Mouse (Mus musculus) hindbrain, embryonic 15.5 days (tissue): ENCODE measurements around the gene Hao1. TPM values are rescaled to one million over a fixed set of nuclear protein-coding genes. Genes with fewer than 3 reads are reported as not detected.
A peak's percentile ranks its signal among the peaks of the same experiment; 100 is the strongest.

ENCODE experiments used
- ATAC-seq: fragments of 200-750 bp; cut with Nextera tagmentation; 2 replicates; pipeline ENCODE4 v1.8.0; 2017; ENCODE audit warnings: low read depth, moderate number of reproducible peaks, moderate TSS enrichment; ENCODE audit not compliant: low FRiP score
- H3K27ac ChIP-seq: fragments of 300-500 bp; sonication (generic); replicated peaks from 2 replicates; pipeline ENCODE4 v1.5.1; 2015; ENCODE audit warnings: mild to moderate bottlenecking, inconsistent platforms
- H3K27me3 ChIP-seq: fragments of 300-500 bp; sonication (generic); 2 replicates; pipeline ENCODE4 v1.6.1; 2015; ENCODE audit warnings: control low read depth, inconsistent platforms
- H3K36me3 ChIP-seq: fragments of 300-500 bp; sonication (generic); 2 replicates; pipeline ENCODE4 v1.6.1; 2015; ENCODE audit warnings: control low read depth, inconsistent platforms
- H3K4me1 ChIP-seq: fragments of 300-500 bp; sonication (generic); replicated peaks from 2 replicates; pipeline ENCODE4 v1.6.1; 2015; ENCODE audit warnings: control low read depth, inconsistent platforms
- H3K4me2 ChIP-seq: fragments of 300-500 bp; sonication (generic); 2 replicates; pipeline ENCODE4 v1.6.1; 2015; ENCODE audit warnings: moderate library complexity, mild to moderate bottlenecking, inconsistent platforms
- H3K4me3 ChIP-seq: fragments of 300-500 bp; sonication (generic); 2 replicates; pipeline ENCODE4 v1.5.1; 2015; ENCODE audit warnings: mild to moderate bottlenecking, inconsistent platforms
- H3K9ac ChIP-seq: fragments of 300-500 bp; sonication (generic); 2 replicates; pipeline ENCODE4 v1.6.1; 2015; ENCODE audit warnings: inconsistent platforms
- H3K9me3 ChIP-seq: fragments of 300-500 bp; sonication (generic); 2 replicates; pipeline ENCODE4 v1.6.1; 2016; ENCODE audit warnings: control low read depth, inconsistent platforms
- whole genome bisulfite sequencing: fragments of 180-500 bp; shearing (Covaris S2); methylation state at CpG from one replicate; pipeline ENCODE4 v1.1.7; 2015; 5-methylcytosine and 5-hydroxymethylcytosine counted together
- polyA plus RNA-seq: library from polyadenylated mRNA; unstranded; fragments of >200 nt; fragmentation: Nextera tagmentation; extraction: Ambion mirVana; gene quantifications from 2 replicates; pipeline ENCODE4 v1.2.1, GENCODE M21; 2015

Gene Hao1
- polyA plus RNA-seq, 1 experiment from 2014 or later = 0.06 TPM

GRCm38 (mm10) chr2:134527419-134528114 lies 26.6 kb downstream of the Hao1 start:
- Histone ChIP-seq H3K9me3 (no peaks in the 10 kb centered on the region), H3K4me2 (peak overlapping the region; percentile 34; the same call in 1 of the 2 replicates), H3K36me3 (no peaks in the 10 kb centered on the region), H3K4me1 (no peaks in the 10 kb centered on the region), H3K9ac (no peak overlapping the region), H3K4me3 (no peak overlapping the region), H3K27me3 (no peaks in the 10 kb centered on the region), H3K27ac (no peak overlapping the region)
- ATAC-seq = peak; percentile 27; the same call in 1 of the 2 replicates
- WGBS = 66% methylated on average over 11 of the region's 11 CpGs

- H3K4me1 ChIP-seq = no peaks in the 10 kb centered on the region
- H3K9me3 ChIP-seq = no peaks in the 10 kb centered on the region
- no peak overlapping the region for H3K4me2 ChIP-seq
- ATAC-seq = no peak
- no peak overlapping the region for H3K4me3 ChIP-seq
- H3K36me3 ChIP-seq = no peaks in the 10 kb centered on the region
- no peak overlapping the region for H3K27ac ChIP-seq
- no peak overlapping the region for H3K9ac ChIP-seq
- H3K27me3 ChIP-seq = no peaks in the 10 kb centered on the region
These were observed 36.1 kb downstream of the Hao1 start for GRCm38 (mm10) chr2:134518042-134518441.

- H3K9ac ChIP-seq = no peak overlapping the region
- H3K4me1 ChIP-seq = peaks cover 6% of the 10 kb centered on the region; the same call in 1 of the 2 replicates
- no peaks in the 10 kb centered on the region for H3K36me3 ChIP-seq
- H3K27ac ChIP-seq = no peak overlapping the region
- no peak for ATAC-seq
- no peak overlapping the region for H3K4me2 ChIP-seq
- H3K4me3 ChIP-seq = no peak overlapping the region
- WGBS = 91% methylated on average over 3 of the region's 3 CpGs
- no peaks in the 10 kb centered on the region for H3K27me3 ChIP-seq
- H3K9me3 ChIP-seq = no peaks in the 10 kb centered on the region
These were observed 54.4 kb downstream of the Hao1 start for GRCm38 (mm10) chr2:134499777-134500176.

GRCm38 (mm10) chr2:134498450-134498849 lies 55.7 kb downstream of the Hao1 start:
- H3K9me3 ChIP-seq = no peaks in the 10 kb centered on the region
- H3K4me1 ChIP-seq = peaks cover 6% of the 10 kb centered on the region; the same call in 1 of the 2 replicates
- no peak overlapping the region for H3K9ac ChIP-seq
- no peak for ATAC-seq
- 42% methylated on average over 7 of the region's 7 CpGs for WGBS
- no peak overlapping the region for H3K4me3 ChIP-seq
- no peaks in the 10 kb centered on the region for H3K27me3 ChIP-seq
- H3K27ac ChIP-seq = no peak overlapping the region
- H3K4me2 ChIP-seq = no peak overlapping the region
- no peaks in the 10 kb centered on the region for H3K36me3 ChIP-seq

- Histone ChIP-seq H3K4me3 (no peak overlapping the region), H3K9ac (no peak overlapping the region), H3K27me3 (0 out of 2 replicates have a peak, but pooled peaks cover 2% of the 10 kb centered on the region), H3K4me1 (no peaks in the 10 kb centered on the region), H3K36me3 (no peaks in the 10 kb centered on the region), H3K9me3 (no peaks in the 10 kb centered on the region), H3K4me2 (no peak overlapping the region), H3K27ac (no peak overlapping the region)
- no peak for ATAC-seq
- 88% methylated on average over 6 of the region's 6 CpGs for WGBS
These were observed 65.5 kb downstream of the Hao1 start for GRCm38 (mm10) chr2:134488671-134489070.

DNA sequence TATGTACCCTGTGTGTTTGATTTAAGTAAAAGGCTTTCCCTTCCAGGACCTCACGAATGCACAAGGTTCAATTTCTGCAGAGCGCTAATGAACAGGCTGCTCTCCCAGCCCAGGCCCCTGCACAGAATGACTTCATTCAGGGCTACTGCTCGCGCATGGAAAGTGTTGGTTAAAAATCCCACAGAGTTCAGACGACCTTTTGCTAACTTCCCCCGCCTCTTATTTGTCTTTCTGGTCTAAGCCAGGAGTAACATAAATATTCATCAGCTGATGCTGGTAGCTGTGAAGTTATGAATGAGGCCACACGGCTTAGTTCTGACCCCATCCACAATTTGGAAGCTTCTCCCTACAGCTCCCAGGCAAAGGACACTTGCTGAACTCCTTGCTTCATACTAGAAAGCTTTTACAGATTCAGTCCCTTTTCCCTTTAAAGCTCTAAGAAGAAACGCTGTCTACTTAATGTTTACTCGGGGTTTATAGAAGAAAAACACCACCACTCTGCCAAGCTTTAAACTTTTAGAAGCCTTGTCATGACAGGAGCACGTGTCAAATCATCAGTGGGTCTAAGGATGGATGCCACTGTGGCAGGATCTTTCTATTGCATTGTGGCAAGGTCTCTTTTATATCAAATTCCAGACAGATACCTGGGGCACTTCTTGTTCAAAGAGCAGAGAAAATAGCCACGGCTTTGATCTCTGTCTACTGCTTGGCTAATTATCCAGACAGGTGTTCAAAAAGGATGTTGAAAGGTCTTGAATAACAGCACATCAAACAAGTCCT lies 67.9 kb downstream of the Hao1 start:
- 0 out of 2 replicates have a peak, but pooled peaks cover 2% of the 10 kb centered on the region for H3K27me3 ChIP-seq
- H3K4me2 ChIP-seq = no peak overlapping the region
- H3K27ac ChIP-seq = no peak overlapping the region
- 29% methylated on average over 11 of the region's 11 CpGs for WGBS
- no peaks in the 10 kb centered on the region for H3K36me3 ChIP-seq
- no peak overlapping the region for H3K4me3 ChIP-seq
- no peaks in the 10 kb centered on the region for H3K4me1 ChIP-seq
- H3K9ac ChIP-seq = no peak overlapping the region
- H3K9me3 ChIP-seq = no peaks in the 10 kb centered on the region
- peak; percentile 66 for ATAC-seq

GRCm38 (mm10) chr2:134482683-134483082 lies 71.5 kb downstream of the Hao1 start:
- H3K4me2 ChIP-seq = no peak overlapping the region
- no peak for ATAC-seq
- H3K36me3 ChIP-seq = no peaks in the 10 kb centered on the region
- H3K9me3 ChIP-seq = no peaks in the 10 kb centered on the region
- H3K27me3 ChIP-seq = 0 out of 2 replicates have a peak, but pooled peaks cover 2% of the 10 kb centered on the region
- no peak overlapping the region for H3K4me3 ChIP-seq
- H3K9ac ChIP-seq = no peak overlapping the region
- 43% methylated on average over 4 of the region's 4 CpGs for WGBS
- no peaks in the 10 kb centered on the region for H3K4me1 ChIP-seq
- no peak overlapping the region for H3K27ac ChIP-seq

DNA sequence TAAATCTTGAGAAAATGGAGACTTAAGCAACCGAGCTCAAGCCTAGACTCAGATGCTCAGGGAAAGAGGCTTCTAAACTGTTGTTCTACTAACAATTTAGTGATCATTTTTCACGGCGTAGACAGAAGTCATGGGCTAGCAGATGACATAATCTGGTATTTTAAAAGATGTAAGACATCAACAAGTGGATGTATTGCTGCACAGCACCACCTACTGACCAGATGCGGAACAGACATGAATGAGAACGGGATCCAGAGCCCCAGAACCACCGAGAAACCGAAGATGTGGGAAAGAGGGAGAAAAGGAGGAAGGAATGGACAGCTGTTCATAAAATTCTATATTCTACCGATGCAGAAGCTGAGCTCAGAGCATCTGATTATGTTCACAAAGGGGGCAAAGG lies 72.4 kb downstream of the Hao1 start:
- Histone ChIP-seq H3K36me3 (no peaks in the 10 kb centered on the region), H3K9me3 (no peaks in the 10 kb centered on the region), H3K27me3 (0 out of 2 replicates have a peak, but pooled peaks cover 2% of the 10 kb centered on the region), H3K4me1 (no peaks in the 10 kb centered on the region), H3K4me2 (no peak overlapping the region), H3K9ac (no peak overlapping the region), H3K27ac (no peak overlapping the region), H3K4me3 (no peak overlapping the region)
- no peak for ATAC-seq
- 16% methylated on average over 8 of the region's 8 CpGs for WGBS

DNA sequence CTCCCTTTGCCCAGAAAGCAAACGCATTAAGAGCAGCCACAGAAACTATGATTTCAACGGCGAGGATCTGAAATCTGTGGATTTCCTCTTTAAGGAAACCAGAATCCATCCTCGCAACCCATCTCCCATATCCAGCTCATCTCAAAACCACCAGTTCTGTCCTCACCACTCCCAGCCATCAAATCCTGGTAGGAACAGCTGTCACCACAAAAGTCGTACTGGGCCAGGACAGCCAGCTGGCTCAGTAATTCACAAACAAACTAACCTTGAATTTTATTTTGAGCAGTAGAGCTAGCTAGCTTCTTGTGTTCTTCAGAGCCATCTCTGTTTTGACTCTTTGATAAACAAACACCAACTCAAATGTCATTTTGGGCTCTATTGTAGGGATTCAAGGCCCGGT lies 73.0 kb downstream of the Hao1 start:
- no peak for ATAC-seq
- Histone ChIP-seq H3K4me2 (no peak overlapping the region), H3K4me1 (no peaks in the 10 kb centered on the region), H3K4me3 (no peak overlapping the region), H3K9ac (no peak overlapping the region), H3K27me3 (0 out of 2 replicates have a peak, but pooled peaks cover 2% of the 10 kb centered on the region), H3K27ac (no peak overlapping the region), H3K36me3 (no peaks in the 10 kb centered on the region), H3K9me3 (no peaks in the 10 kb centered on the region)
- 91% methylated on average over 6 of the region's 6 CpGs for WGBS

DNA sequence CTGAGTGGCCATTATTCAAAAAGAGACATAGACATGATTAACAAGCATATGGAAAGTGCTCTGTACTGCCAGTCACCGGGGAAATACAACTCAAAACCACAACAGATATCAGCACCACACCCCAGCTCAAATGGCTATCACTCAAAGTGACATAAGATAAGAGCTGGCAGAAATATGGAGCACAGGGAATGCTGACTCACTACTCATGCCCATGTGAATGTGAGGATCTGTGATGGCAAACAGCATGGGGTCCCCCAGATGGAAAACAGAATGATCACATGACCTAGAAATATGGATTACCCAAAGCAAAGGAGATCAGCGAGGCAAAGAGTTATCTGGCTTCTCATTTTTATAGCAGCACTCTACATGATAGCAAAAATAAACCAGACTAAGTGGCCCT lies 89.0 kb downstream of the Hao1 start:
- Histone ChIP-seq H3K9me3 (no peaks in the 10 kb centered on the region), H3K4me3 (no peak overlapping the region), H3K4me2 (no peak overlapping the region), H3K27me3 (no peaks in the 10 kb centered on the region), H3K4me1 (no peaks in the 10 kb centered on the region), H3K27ac (no peak overlapping the region), H3K9ac (no peak overlapping the region), H3K36me3 (no peaks in the 10 kb centered on the region)
- 83% methylated on average over 2 of the region's 2 CpGs for WGBS
- no peak for ATAC-seq

- no peak overlapping the region for H3K27ac ChIP-seq
- H3K4me3 ChIP-seq = no peak overlapping the region
- no peaks in the 10 kb centered on the region for H3K36me3 ChIP-seq
- H3K4me1 ChIP-seq = no peaks in the 10 kb centered on the region
- H3K9ac ChIP-seq = no peak overlapping the region
- H3K4me2 ChIP-seq = no peak overlapping the region
- no peaks in the 10 kb centered on the region for H3K9me3 ChIP-seq
- ATAC-seq = no peak
- 87% methylated on average over 6 of the region's 6 CpGs for WGBS
- H3K27me3 ChIP-seq = no peaks in the 10 kb centered on the region
These were observed 91.8 kb downstream of the Hao1 start for GRCm38 (mm10) chr2:134462321-134462720.

DNA sequence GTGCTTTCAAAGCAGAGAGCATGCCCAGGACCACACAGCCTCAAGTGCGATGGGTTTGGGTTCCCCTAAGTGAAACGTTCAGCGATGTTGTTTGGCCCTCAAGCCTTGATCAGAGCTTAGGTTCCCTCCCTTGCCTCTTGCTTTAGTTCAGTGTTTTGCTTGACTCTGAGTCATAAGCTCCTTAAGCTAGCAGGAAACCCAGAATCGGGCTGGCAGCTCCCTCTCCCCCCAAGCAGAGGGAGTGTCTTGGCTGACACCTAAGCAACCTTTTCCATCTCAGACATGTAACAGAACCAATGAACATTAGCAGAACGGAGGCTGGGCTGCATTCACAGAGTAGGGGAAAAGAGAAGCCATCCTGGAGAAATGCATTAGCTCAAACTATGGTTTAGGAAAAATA lies 93.3 kb downstream of the Hao1 start:
- Histone ChIP-seq H3K9me3 (no peaks in the 10 kb centered on the region), H3K4me2 (no peak overlapping the region), H3K4me1 (peaks cover 5% of the 10 kb centered on the region; the same call in 1 of the 2 replicates), H3K9ac (no peak overlapping the region), H3K36me3 (no peaks in the 10 kb centered on the region), H3K27me3 (no peaks in the 10 kb centered on the region), H3K4me3 (no peak overlapping the region), H3K27ac (no peak overlapping the region)
- whole genome bisulfite sequencing = 78% methylated on average over 5 of the region's 5 CpGs
- ATAC-seq = no peak
